Mouse (Mus musculus) kidney, postnatal 0 days (tissue): ENCODE data around the gene Kbtbd12. TPM values are rescaled to one million over a fixed set of nuclear protein-coding genes. Genes with fewer than 3 reads are reported as not detected.

ENCODE experiments used
- ATAC-seq: fragments of 200-750 bp; cut with Nextera tagmentation; replicated peaks from 2 replicates; pipeline ENCODE4 v1.8.0; 2017; ENCODE audit warnings: low read depth, moderate number of reproducible peaks, moderate TSS enrichment, moderate library complexity; ENCODE audit not compliant: low FRiP score
- DNase-seq: peaks from one replicate; pipeline ENCODE4 v3.0.0-alpha.2; 2016; ENCODE audit warnings: low spot score
- H3K27ac ChIP-seq: fragments of 300-500 bp; sonication (generic); 2 replicates; pipeline ENCODE4 v1.5.1; 2014; ENCODE audit warnings: mild to moderate bottlenecking
- H3K27me3 ChIP-seq: fragments of 300-500 bp; sonication (generic); 2 replicates; pipeline ENCODE4 v1.6.1; 2014; ENCODE audit warnings: low read length, mixed read lengths; ENCODE audit not compliant: insufficient read depth
- H3K36me3 ChIP-seq: fragments of 300-500 bp; sonication (generic); 2 replicates; pipeline ENCODE4 v1.6.1; 2014; ENCODE audit warnings: low read length, mixed read lengths; ENCODE audit not compliant: insufficient read depth
- H3K4me1 ChIP-seq: fragments of 300-500 bp; sonication (generic); replicated peaks from 2 replicates; pipeline ENCODE4 v1.6.1; 2014; ENCODE audit warnings: antibody characterized with exemption, low read length, mixed read lengths; ENCODE audit not compliant: insufficient read depth
- H3K4me2 ChIP-seq: fragments of 300-500 bp; sonication (generic); 2 replicates; pipeline ENCODE4 v1.6.1; 2014; ENCODE audit warnings: mild to moderate bottlenecking, low read length, moderate library complexity, mixed read lengths
- H3K4me3 ChIP-seq: fragments of 300-500 bp; sonication (generic); replicated peaks from 2 replicates; pipeline ENCODE4 v1.5.1; 2014; ENCODE audit warnings: low read depth, low read length
- H3K9ac ChIP-seq: fragments of 300-500 bp; sonication (generic); 2 replicates; pipeline ENCODE4 v1.6.1; 2014; ENCODE audit warnings: low read depth, low read length
- H3K9me3 ChIP-seq: fragments of 300-500 bp; sonication (generic); replicated peaks from 2 replicates; pipeline ENCODE4 v1.6.1; 2016; ENCODE audit warnings: low read length, inconsistent platforms, mixed read lengths
- CTCF ChIP-seq: IDR thresholded peaks from 2 replicates; pipeline ENCODE4 v1.5.1; 2016; ENCODE audit warnings: antibody characterized with exemption, low read depth, mild to moderate bottlenecking, moderate library complexity
- WGBS: fragments of 180-500 bp; shearing (Covaris S2); extraction: QIAGEN DNeasy Blood & Tissue Kit; methylation state at CpG from one replicate; pipeline ENCODE4 v1.1.7; 2014; 5-methylcytosine and 5-hydroxymethylcytosine counted together
- polyA plus RNA-seq: library from polyadenylated mRNA; unstranded; fragments of >200 nt; fragmentation: Nextera tagmentation; extraction: Ambion mirVana; gene quantifications from 2 replicates; pipeline ENCODE4 v1.2.1, GENCODE M21; 2015

The Kbtbd12 gene
- polyA plus RNA-seq, 1 experiment from 2014 or later, result not detected

DNA sequence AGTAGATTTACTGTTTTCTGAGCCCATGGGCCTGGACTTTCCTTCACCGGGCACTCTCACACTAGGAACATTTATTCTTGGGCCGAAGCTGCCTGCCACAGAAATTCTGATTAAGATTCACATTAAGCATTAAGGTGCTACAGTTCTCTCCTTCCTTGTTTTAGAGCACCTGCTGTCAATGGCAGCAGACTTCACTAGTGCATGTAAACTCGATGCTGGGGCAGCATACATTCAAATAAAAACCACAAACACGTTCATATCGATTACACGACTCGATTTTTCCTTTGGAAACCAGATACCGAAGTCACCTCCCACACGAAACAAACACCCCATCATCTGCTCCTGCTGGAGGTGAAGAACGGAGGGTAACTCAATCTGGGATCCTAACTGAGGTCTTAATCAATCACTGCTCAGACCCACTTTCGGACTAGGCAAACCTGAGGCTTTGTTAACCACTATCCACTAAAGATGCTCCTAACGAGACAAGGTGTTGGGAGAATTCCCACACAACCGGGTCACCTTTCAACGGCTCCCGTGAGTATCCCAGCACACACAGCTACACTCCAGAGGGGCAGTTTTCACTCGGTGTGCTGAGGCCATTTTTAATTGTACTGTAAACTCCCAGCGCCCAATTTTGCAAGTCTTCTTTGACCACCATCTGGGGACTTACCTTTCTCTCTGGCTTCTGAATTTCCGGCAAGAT is 119.9 kb downstream of the Kbtbd12 start:
- ATAC-seq, result no peak
- peak overlapping the region; percentile 87 for H3K27ac ChIP-seq
- H3K4me1 ChIP-seq, result peaks cover 10% of the 10 kb centered on the region; the same call in 1 of the 2 replicates
- H3K4me2 ChIP-seq, result peak overlapping the region; percentile 63
- TF ChIP-seq CTCF, result no peak
- H3K4me3 ChIP-seq, result peak overlapping the region; percentile 83
- H3K36me3 ChIP-seq, result peaks cover 27% of the 10 kb centered on the region; the same call in 1 of the 2 replicates
- peak overlapping the region; percentile 84 for H3K9ac ChIP-seq
- DNase-seq, result peak; percentile 28
- WGBS, result 5% methylated on average over 18 of the region's 18 CpGs
- no peaks in the 10 kb centered on the region for H3K27me3 ChIP-seq
- H3K9me3 ChIP-seq, result no peaks in the 10 kb centered on the region

DNA sequence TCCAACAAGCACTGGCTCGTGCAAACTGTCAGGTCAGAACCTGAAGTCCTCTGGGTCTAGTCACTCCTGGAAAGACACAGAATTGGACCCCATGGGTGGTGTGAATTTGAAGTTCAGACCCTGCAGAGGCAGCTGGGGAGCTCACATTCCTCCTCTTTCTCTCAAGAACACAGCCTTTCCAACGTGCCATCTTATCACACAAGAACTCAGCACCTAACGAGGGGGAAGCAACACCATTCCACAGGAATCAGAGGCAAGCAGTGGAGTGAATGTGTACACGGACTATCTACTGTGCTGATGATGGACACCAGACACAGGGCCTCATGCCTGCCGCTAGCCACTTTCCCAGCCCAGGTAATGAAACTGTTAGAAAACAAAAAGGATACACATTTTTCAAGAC is 121.1 kb downstream of the Kbtbd12 start:
- ATAC-seq, result no peak
- 62% methylated on average over 5 of the region's 5 CpGs for WGBS
- H3K4me1 ChIP-seq, result peaks cover 10% of the 10 kb centered on the region; the same call in 1 of the 2 replicates
- peaks cover 38% of the 10 kb centered on the region; the same call in 1 of the 2 replicates for H3K36me3 ChIP-seq
- no peaks in the 10 kb centered on the region for H3K9me3 ChIP-seq
- 0 out of 2 replicates have a peak overlapping the region, but pooled peaks have one; percentile 27 for H3K9ac ChIP-seq
- no peak for TF ChIP-seq CTCF
- no peak overlapping the region for H3K27ac ChIP-seq
- peak overlapping the region; percentile 63 for H3K4me2 ChIP-seq
- H3K4me3 ChIP-seq, result peak overlapping the region; percentile 21; the same call in 1 of the 2 replicates
- no peaks in the 10 kb centered on the region for H3K27me3 ChIP-seq
- DNase-seq, result no peak

DNA sequence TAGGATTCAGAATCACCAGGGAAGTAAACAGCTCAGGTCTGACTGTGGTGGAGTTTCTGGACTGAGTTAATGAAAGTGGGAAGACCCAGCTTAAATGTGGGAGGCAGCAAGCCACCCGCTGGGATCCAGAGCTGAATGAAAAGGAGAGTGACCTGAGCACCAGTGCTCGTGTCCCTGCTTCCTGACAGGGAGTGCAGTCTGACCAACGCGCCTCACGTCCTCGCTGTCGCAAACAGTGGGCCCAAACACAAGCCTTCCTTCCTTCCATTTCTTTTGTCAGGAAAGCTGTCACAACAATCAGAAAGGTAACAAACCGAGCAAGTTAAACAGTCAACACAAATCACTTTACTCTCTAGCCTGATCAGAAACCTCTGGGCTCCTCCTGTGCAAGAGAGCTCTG is 121.8 kb downstream of the Kbtbd12 start:
- DNase-seq, result no peak
- H3K27ac ChIP-seq, result no peak overlapping the region
- no peaks in the 10 kb centered on the region for H3K27me3 ChIP-seq
- WGBS, result 74% methylated on average over 8 of the region's 8 CpGs
- peaks cover 10% of the 10 kb centered on the region; the same call in 1 of the 2 replicates for H3K4me1 ChIP-seq
- ATAC-seq, result no peak
- H3K4me2 ChIP-seq, result no peak overlapping the region
- TF ChIP-seq CTCF, result no peak
- H3K36me3 ChIP-seq, result peaks cover 45% of the 10 kb centered on the region
- no peak overlapping the region for H3K4me3 ChIP-seq
- H3K9me3 ChIP-seq, result no peaks in the 10 kb centered on the region
- 0 out of 2 replicates have a peak overlapping the region, but pooled peaks have one; percentile 23 for H3K9ac ChIP-seq

DNA sequence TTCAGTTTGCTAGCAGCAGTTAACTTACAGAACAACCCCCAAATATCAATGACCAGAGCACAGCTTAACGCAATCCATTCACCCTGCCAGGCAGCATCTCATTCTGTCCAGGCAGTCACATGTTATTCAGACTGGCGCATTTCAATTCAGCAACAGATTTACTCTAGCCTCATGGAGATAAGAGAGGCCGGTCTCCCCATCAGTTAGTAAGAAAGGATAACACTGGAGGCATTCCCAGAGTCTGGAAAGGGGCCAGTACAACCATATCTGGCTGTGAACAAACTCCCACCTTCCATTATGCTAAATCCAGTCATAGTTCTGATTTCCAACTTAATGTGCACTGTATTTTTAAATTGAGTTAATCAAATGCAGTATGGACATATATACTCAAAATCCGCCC is 123.2 kb downstream of the Kbtbd12 start:
- no peak overlapping the region for H3K27ac ChIP-seq
- H3K4me1 ChIP-seq, result peaks cover 10% of the 10 kb centered on the region; the same call in 1 of the 2 replicates
- no peaks in the 10 kb centered on the region for H3K9me3 ChIP-seq
- no peak overlapping the region for H3K9ac ChIP-seq
- no peak overlapping the region for H3K4me3 ChIP-seq
- 83% methylated on average over 4 of the region's 4 CpGs for WGBS
- no peaks in the 10 kb centered on the region for H3K27me3 ChIP-seq
- peaks cover 60% of the 10 kb centered on the region for H3K36me3 ChIP-seq
- TF ChIP-seq CTCF, result no peak
- ATAC-seq, result no peak
- DNase-seq, result no peak
- no peak overlapping the region for H3K4me2 ChIP-seq

DNA sequence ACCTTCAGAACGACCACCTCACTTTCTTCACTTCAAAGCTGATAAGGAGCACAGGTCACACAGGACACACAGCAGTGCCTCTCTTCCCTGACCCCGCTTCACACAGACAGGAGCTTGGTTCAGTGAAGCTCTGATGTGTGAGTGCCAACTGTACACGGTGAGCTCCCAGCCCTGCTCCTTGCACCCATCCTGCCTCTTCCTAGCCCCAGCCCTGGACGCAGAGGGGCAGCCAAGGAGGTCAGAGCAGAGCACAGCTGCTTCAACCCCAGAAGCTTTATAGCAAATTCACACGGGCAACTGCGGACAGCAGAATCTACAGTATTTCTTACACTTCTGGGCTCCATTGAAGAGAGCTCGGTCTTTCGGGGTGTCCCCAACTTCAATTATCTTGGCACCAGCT is 123.8 kb downstream of the Kbtbd12 start:
- WGBS, result 95% methylated on average over 8 of the region's 8 CpGs
- DNase-seq (no peak), ATAC-seq (no peak)
- Histone ChIP-seq H3K27ac (no peak overlapping the region), H3K36me3 (peaks cover 62% of the 10 kb centered on the region), H3K27me3 (no peaks in the 10 kb centered on the region), H3K4me2 (no peak overlapping the region), H3K9me3 (no peaks in the 10 kb centered on the region), H3K4me1 (peaks cover 10% of the 10 kb centered on the region; the same call in 1 of the 2 replicates), H3K9ac (no peak overlapping the region), H3K4me3 (no peak overlapping the region)
- TF ChIP-seq CTCF, result no peak

DNA sequence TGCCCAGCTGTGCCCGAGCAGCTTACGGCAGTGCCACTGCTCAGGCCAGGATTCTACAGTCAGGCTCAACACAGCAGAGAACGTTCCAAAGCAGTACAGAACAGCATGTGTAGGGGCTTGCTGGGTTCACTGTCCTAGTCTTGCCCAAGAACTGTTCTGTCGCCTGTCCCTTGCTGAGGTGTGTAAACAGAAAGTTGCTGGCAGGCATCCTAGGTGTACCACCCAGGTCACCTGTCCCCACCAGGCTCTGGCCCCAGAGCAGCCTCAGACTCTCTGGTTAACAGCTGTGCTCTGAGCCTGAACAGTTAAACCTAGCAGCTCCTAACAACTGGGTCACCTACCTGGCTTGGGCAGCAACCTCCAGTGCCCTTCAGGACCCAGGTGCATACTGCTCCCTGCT is 134.7 kb downstream of the Kbtbd12 start:
- 82% methylated on average over 4 of the region's 4 CpGs for WGBS

More for the DNA sequence above, 134.7 kb downstream of the Kbtbd12 start:
- Histone ChIP-seq H3K4me2 (no peak overlapping the region), H3K9ac (no peak overlapping the region), H3K27me3 (no peaks in the 10 kb centered on the region), H3K9me3 (no peaks in the 10 kb centered on the region), H3K27ac (no peak overlapping the region), H3K4me1 (no peaks in the 10 kb centered on the region), H3K36me3 (peaks cover 51% of the 10 kb centered on the region), H3K4me3 (no peak overlapping the region)
- no peak for DNase-seq
- no peak for TF ChIP-seq CTCF
- no peak for ATAC-seq
